Mouse (Mus musculus): ENCODE data around the gene Ildr2. TPM values are rescaled to one million over a fixed set of nuclear protein-coding genes. Genes with fewer than 3 reads are reported as not detected.

Gene Ildr2
- polyA plus RNA-seq (2012; rRNA removed): 0.02 and 0.07 TPM in 2 replicates

DNA sequence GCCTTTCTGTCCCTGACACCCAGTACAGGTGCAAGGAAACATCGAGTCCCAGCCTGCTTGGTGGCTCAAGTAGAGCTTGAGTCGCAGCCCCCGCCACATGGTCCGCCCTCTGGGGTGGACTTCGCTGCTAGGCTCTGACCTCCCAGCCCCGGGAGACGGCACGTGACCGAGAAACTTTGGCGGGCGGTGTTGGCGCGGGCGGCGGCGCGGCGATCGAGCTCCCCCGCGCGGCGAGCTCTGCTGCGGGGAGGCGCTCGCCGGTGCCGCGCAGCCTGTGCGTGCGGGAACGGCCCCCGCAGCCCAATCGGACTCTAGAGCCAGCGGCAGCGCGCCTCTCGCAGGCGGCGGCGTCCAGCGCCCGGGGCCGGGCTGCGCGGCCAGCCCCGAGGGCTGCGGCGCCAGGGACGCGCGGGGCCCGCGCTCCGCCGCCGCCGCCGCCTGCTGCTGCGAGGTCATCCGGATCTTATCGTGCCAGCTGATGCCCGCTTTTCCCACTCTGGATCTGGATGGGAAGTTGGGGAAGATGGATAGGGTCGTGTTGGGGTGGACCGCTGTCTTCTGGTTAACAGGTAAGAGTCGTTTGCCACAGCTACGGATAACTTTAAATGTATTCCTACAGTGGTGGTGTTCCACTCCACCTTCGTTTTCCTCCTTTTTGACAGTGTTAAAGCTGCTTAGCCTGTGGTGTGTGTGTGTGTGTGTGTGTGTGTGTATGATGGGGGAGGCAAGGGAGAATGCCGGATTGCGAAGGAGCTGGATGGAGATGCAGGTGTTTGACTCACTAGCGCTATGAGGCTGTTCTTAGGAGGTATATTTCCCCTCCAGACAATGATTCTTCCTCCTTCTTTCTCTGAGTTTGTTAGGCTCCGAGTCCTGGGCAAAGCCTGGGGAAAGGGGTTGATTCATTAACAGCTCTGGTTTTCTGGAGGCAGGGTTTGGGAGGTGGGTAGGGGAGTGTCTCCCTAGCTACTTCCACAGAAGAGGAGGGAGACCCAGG lies at the start of gene Ildr2:
Ildr2 (plus strand) TSS at position 242 of the 997 bp plus-strand sequence.

DNA sequence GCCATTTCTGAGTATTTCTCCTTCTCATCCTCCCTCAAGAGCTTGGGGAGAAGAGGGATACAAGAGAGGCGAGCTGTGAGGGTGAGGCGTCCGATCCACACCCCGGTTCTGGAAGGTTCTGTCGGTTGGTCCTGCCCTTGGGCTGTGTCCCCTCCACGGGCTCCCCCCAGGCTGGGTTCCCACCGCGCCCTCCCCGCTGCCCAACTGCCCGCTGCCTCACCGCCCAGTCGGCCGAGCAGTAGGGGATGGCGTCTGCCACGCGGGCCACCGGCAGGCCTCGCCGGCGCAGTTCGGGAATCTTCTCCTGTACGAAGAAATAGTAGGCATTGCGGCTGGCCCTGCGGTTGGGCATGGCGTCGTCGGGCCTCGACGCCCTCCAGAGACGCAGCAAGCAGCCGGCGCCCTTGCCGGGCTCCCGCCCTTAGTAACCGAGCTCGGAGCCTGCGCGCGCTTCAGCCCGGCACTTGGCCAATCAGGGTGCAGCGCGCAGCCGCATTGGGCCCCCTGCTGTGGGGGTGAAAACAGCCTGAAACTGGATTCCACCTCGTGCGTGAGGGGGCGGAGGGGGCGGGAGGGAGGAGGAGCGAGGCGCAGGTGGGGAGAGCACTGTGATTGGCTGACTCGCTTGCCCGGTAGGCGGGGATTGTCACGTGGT lies 15.5 kb upstream of the Ildr2 start, which contains the start of gene Mael:
Mael (minus strand) TSS at position 433 of the 655 bp plus-strand sequence.

Other genes starting within 250 kb of the Ildr2 start
- gene Dusp27, start 126.2 kb upstream of the Ildr2 start, polyA plus RNA-seq (2012; rRNA removed): 0.05 and 0.10 TPM in 2 replicates
- gene Gpa33, start 123.9 kb upstream of the Ildr2 start, polyA plus RNA-seq (2012; rRNA removed): 0.01 and 0.02 TPM in 2 replicates
- not detected in 2 replicates for gene Mael, start 15.4 kb upstream of the Ildr2 start, polyA plus RNA-seq (2012; rRNA removed)
- 12.7 and 16.0 TPM in 2 replicates for gene Tada1, start 125.0 kb downstream of the Ildr2 start, polyA plus RNA-seq (2012; rRNA removed)
- gene Pogk, start 155.7 kb downstream of the Ildr2 start, polyA plus RNA-seq (2012; rRNA removed): 0.97 and 1.1 TPM in 2 replicates
- gene Gm4846, start 243.4 kb downstream of the Ildr2 start, polyA plus RNA-seq (2012; rRNA removed): not detected in 2 replicates